Mouse (Mus musculus) testis, adult 2 months (tissue): ENCODE measurements around the gene Sectm1b.

Experiments
- CTCF ChIP-seq: fragments of 200-500 bp; IDR thresholded peaks from 2 replicates; pipeline ENCODE4 v1.5.1; 2012; ENCODE audit warnings: low read depth, mild to moderate bottlenecking, inconsistent platforms, low read length, moderate library complexity; ENCODE audit not compliant: control insufficient read depth, insufficient read depth, insufficient replicate concordance
- POLR2A ChIP-seq: fragments of 200-500 bp; IDR thresholded peaks from 2 replicates; pipeline ENCODE4 v1.6.1; 2012; ENCODE audit warnings: low read depth, mild to moderate bottlenecking, inconsistent platforms, low read length, moderate library complexity; ENCODE audit not compliant: control insufficient read depth

DNA sequence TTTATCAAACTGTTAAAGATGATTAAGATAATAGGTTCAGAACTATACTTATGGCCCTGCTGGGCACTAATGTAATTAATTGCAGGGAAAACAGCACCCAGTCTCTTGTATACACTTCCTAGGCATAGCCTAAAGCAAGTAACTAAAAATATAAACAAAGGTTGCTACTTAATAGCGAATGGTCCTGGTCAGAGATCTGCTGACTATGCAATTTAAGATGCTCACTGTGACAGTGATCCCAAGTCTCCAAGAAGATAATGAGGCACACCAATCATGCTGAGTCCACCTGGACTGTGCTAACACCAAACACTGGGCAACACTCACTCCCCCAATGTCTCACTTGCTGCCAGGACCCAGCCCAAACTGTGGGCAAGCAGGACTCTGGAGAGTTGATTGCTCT, 13.5 kb downstream of the Sectm1b start:
- TF ChIP-seq POLR2A (no peak), CTCF (no peak)
